Mouse (Mus musculus) ovary, adult 18-20 months (tissue): ENCODE data around the gene Myh11.

ENCODE experiments used
- DNase-seq: peaks from one replicate; pipeline ENCODE4 v3.0.0; 2022; ENCODE audit warnings: low spot score, mixed read lengths

Gene Myh11

DNA sequence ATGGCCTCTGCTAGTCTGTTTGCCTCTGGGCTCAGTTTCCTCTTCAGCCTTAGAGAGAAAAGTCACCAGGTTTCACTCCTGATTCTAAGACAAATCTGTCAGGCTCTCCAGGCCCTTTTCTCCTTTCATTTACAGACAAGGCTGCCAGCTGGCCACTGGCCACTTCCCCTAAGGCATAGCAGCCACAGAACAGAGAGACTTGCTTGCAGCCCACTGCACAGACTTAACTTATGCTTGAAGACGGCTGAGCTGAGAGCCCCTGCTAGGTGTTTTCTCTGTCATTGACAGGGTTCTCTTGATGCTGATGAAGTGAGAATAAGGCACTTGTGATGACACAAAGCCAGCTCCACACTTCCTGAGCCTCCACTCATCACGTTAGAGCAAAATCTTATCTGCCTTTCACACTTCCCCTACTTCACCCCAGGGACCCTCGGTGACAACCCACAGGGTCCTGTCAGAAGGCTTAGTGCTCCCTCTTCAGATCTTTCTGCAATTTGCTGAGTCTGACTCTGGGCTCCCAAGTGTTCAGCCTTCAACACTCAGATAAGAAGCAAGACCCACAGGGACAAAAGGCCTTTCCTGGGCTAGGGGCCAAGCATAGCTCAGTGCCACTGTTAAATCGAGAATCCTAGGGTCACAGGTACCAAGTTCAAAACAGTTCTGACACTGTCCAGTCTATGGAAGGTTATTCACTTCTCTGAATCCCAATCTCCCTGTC, 25.8 kb downstream of the Myh11 start:
- no peak for DNase-seq

DNA sequence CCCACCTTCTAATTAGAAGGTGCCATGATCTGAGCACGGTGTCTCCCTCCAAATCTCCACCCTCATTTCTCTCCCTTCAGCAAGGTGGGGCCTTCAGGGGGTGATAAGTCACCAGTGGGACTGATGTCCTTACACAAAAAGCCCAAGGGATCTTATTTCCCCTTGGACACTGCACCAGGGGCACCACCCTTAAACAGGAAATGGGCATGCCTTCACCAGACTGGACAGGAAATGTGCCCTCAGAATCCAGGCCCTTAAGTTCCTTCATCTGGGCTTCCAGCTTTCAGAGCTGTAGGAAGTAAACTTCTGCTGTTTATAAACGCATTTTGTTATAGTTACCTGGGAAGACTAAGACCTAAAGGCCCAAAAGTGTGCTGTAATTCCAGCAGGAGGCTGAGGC, 26.7 kb downstream of the Myh11 start:
- DNase-seq, result no peak

DNA sequence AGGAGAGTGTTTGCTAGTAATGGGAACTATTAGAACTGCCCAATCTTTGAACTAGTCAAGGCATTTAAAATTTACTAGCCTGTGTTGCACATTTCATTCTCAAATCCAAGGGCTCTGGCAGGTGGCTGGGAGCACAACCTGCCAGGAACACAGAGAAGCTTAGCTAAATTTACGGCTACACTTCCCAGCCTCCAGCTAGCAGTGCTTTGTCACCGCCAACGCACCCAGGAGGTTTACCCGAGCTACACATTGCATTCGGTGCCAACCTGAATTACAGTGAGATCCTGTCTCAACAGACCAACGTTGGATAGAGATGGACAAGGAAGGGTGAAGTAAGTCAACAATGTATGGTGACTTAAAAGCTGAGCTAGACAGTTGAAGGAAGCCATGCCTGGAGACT, 27.9 kb downstream of the Myh11 start:
- DNase-seq, result no peak

DNA sequence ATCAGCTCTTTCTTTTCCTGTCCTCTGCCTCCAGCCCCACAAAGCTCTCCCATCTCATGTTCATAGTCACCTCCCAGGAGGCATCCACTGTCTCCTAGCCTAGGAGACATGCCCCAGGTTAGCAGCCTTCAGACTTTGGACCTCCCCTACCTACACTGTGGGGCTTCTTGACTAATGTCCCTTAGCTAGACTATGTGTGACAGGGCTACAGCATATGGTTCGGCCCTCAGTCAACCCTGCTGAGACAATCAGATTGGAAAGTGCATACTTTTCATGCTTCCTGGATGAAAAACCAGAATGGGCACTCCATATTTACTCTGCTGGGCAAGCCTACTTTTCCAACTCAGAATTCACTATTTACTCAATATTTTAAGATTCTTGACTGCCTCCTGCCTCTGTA, 28.8 kb downstream of the Myh11 start:
- DNase-seq, result no peak

DNA sequence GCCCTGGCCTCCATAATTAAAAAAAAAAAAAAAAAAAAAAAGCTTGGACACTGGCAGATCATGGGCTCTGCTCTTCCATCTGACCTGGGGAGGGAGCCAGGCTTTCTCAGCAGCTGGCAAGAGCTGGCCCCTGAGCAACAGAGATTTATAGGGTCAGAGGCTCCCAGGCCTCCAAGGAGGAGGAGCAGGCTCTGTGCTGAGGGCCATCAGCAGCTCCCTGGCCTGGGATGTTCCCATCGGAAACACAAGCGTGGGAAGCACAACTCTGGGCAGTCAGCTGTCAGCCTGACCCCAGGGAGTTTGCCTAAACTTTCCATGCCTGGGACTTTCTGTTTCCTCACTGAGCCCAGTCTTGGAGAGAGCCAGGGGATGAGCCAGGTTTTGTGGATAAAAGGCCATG, 32.3 kb downstream of the Myh11 start:
- DNase-seq, result peak; percentile 53

DNA sequence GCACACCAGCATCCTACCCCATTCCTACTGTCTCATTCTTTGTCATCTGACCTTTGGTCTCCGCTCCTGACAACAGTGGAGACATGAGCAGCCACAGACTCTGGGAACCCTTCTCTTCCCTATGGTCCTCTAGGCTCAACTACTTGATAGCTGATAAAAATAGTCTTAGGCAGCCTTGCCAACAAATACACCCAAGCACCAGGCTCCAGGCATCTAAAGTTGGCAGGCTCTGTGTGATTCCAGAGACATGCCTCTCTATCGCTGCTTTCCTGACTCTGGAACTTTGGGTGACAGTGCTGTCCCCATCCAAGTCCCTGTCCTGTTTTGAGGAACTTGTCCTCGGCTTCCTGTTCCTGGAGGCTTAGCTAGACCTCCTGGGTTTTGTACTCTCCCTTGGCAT, 37.6 kb downstream of the Myh11 start:
- DNase-seq, result no peak

DNA sequence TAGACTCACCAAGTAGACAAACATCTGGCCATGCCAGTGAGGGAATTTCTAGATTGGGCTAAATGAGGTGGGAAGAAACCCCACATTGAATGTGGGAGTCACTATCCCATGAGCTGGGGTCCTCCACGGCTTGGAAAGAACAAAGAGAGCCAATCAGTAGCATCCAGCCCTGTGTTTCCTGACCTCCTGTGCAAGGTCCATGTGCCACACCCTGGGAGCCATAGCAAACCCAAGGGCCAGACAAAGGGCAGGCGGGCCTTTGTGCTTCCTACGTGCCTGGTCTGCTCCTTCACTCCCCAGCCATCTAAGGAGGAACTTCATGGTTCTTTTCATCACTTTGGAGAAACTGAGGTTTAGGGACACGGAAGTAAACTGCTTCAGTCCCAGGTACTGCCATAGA, 38.3 kb downstream of the Myh11 start:
- DNase-seq, result no peak

DNA sequence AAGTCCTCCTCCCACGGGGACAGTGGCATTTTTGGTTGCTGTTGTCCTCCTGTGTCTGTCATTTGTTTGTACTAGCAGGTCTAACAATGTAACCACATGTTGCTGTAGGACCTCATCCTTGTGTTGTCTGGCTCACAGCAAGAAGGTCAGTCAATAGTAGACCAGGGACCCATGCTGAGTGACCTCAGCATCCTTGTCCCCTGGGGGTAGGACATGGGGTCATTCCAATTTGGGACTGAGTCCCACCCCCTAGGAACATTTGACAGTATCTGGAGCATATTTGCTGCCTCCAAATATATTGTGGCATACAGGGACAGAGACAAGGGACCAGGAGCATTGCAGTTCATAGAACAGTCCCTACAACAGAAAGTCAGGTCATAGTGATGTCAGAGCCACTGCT, 41.3 kb downstream of the Myh11 start:
- DNase-seq, result no peak

DNA sequence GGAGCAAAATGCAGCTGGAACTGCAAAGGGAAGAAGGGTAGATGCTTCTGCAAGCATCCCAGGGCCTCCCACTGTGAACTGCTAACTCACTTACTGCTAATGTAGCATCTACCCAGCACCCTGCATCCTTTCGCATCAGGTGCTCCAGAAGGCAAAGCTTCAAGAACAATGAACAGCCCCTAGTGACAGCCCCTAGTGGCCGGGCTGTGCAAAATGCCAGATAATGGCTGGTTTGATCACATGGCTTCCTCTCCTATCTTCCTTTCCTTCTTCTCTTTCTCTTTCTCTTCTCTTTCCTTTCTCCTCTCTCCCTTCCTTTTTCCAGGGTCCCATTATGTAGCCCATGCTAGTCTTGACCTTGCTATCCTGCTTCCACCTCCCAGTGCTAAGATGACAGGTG, 48.6 kb downstream of the Myh11 start:
- no peak for DNase-seq

DNA sequence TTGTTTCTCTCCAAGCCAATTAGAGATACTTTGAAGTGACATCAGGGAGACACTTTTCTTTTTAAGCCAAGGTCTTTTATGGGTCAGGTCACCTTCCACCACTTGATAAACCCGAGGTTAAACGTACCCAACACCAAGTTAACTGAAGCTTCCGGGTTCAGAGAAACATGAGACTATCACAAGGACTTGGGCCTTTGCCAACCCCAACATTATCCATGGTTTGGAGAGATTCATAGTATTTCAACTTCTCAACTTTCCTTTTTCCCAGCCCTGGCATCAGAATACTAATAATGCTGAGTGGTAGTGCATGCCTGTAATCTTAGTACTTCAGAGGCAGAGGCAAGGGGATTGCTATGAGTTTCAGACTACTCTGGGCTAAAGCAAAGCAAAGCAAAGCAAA, 49.1 kb downstream of the Myh11 start:
- DNase-seq, result no peak

DNA sequence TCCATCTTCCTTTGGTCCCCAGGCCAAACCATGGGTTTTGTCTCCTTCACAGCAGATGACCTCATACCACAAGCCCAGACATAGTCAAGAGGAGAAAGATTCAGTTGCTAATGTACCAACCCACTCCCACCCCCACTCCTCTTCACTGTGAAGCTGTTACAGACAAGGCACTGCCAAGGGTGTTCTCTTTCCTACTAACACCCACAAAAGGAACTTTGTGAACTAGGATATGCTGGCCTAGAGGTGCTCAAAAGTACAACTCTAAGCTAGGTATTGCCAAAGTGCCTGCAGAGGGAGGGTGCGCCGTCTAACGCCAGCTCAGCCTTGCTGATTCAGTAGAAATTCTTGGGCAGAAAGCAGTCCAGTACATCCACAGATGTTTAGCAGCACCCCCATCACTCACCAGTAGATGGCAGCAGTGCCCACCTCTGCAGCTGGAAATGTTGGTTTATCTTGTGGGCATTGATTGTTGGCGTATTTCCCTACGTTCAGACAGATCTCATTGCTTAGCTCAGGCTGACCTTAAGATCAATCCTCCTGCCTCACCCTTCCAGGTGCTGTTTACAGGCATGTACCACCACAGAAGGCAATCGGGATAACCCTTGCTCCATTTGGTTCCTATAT, 54.0 kb downstream of the Myh11 start:
- DNase-seq, result peak; percentile 54

DNA sequence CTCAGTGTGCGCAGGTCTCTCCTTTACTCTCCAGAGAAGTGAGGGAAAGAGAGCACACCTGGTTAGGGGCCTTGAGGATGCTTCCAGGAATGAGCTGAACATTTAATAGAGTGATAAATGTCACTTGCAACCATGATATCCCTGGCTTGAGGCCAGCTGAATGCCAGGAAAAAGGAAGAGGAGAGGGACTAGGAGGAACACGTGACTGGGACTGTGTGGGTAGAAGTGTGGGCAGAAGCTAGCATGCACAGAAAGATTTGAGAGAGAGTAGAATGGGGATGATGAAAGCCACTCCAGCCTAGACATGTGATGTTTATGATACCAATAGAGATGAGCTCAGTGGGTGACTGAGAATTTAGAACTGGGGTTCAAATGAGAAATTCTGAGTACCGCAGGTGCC, 76.0 kb downstream of the Myh11 start:
- no peak for DNase-seq

DNA sequence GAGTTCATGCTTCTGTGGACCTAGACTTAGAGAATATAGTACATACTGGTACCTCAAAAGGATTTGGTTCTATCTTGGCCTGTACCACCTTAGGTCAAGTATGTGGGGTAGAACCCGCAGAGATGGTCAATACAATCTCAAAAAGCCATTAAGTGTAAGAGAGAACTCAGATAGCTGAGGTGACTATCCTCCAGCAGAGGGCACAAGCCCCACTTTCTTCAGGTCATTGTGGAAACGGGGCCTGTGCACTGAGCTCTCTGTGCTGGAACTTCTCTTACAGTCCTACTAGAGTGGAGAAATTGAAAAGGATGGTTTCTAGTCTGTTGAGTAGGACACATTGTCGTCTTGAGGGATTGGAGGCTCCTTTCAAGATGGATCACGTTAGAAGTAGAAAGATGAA, 92.4 kb downstream of the Myh11 start:
- no peak for DNase-seq

DNA sequence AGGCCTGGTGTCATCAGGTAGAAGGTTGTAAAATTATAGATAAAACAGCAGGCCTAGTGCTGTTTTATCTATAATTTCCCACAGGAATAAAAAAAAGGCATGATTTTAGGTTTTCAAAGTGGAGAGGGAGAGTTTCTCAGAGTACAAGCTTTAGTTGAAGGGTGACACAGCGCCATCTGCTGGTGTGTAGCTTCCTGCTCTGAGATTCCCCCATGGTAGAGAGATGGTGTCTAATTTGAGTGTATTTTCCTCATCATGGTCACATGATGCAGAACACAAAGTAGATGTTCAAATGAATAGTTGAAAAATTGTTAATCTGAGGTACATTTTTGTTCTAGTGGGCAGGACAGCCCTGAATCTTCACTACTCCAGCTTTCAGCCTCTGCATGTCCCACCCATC, 95.7 kb downstream of the Myh11 start:
- DNase-seq, result no peak

DNA sequence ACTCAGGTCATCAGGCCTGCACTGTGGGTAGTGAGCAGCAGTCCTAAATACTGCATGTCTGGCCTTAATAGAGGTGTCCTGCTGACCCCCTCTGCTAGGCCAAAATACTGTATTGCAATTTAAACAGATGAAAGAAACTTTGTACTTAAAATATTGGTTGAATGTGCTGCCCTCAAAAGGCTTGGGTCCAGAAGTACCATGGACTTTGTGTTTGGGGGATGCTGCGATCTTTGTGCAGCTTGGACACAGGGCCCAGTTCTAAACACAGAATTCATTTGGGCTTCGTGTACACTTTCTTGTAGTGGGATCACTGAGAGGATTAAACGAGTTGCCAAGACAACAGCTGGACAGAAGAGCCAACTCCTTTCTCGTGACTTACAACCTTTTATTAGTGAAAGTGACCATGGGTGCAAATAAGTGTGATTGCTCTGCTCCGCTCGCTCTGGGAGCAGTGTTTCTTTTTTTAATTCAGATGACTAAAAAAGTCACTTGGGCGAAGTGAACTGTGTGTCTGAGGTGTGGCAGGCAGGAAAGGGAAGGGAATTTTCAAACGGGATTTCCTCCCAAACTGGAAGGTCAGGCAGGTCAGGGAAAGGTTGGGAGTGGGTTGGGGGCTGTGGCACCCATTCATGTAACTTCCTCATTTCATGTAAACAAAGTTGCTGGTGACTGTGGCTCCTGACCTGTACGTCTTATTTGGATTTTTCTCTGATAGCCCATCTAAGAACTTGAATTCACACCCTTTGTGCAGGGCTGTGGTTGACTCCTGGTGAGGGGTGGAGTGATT, 96.8 kb downstream of the Myh11 start:
- no peak for DNase-seq

DNA sequence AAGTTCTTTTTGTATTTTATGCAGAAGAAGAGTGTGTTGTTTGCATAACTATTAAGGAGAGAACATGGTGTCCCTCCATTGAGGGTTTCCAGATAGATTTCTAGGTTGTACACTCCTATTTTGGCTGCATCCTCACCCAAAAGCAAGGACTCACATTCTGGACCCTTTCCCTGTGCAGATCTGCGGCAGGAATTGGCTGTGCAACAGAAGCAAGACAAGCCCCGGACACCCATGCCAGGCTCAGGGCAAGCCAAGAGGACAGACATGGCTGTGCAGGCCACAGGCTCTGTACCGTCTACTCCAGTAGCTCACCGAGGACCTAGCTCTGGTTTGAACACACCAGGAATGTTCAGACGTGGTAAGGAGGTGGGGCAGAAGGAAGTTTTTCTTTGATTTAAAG, 105.7 kb downstream of the Myh11 start:
- DNase-seq, result no peak

DNA sequence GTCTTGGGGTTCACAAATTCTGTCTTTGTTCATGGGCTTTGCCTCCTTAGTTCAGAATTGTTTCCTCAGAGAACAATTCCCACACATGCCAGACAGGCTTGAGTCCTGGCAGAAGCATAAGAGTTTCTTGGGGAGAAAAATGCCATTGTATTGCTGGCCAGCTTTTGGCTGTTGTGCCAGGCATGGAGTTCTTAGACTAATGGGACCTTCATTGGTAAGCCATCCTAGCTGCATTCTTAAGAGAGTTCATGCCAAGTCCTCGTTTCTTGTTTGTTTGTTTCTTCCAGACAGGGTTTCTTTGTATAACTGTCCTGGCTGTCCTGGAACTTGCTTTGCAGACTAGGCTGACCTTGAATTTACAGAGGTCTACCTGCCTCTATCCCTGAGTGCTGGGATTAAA, 107.3 kb downstream of the Myh11 start:
- DNase-seq, result no peak

DNA sequence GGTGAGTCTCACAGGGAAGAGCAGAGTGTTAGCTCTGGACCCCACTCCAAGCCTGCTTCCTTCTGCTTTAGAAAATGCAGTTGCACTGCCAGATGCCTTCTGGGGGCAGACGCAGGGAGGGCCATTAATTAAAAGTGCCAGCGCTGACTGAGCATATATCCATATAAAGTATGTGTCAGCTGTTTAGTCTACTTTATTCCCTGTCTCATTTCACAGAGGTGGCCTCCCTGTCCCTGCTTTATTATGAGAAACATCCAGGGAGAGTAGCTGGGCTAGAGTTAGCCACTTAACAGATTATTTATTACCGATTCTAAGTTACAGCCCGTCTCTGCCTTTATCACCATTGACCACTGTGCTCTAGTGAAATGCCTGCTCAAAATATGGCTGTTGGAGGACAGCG, 108.8 kb downstream of the Myh11 start:
- no peak for DNase-seq

DNA sequence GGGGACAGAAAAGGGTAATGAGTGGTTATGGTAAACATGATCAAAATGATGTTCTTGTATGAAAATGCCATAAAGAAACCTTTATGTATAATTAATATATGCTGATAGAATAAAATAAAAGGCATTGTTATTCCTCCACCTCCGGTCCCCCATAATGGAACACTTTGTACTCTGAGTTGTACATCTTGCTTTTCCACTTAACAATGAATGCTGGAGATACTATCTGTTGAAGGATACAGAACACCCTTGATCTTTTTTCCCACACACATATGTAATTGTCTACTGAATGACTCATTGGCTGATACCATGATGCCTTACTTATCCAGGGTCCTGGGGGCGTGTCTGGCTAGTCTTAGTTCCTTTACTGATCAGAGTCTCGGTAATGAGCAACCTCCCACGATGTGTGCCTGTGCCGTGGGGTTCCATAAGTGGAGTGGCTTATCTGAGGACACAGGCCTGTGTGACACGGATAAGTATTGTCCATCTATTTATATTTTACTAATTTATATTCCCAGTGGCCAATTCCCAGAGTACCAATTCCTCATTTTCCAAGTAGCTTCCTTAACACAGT, 110.9 kb downstream of the Myh11 start:
- DNase-seq, result no peak

DNA sequence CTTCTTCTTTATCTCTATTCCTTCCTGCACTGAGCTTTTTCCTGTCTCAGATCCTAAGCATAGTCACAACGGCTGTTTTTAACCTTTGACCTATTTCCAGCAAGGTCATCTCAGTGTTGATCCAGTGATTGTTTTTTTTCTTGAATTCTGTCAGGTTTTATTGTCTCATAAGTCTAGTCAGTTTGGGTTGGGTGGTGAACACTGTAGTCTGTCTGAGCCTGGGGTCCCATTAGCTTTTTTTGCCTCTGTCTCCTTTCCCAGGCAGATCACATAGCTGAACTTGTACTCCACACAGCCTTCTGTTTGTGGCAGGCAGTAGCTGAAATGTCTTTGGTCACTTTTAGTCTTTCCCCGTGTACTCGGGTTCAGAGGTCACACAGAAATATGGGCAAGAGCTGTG, 113.1 kb downstream of the Myh11 start:
- no peak for DNase-seq

DNA sequence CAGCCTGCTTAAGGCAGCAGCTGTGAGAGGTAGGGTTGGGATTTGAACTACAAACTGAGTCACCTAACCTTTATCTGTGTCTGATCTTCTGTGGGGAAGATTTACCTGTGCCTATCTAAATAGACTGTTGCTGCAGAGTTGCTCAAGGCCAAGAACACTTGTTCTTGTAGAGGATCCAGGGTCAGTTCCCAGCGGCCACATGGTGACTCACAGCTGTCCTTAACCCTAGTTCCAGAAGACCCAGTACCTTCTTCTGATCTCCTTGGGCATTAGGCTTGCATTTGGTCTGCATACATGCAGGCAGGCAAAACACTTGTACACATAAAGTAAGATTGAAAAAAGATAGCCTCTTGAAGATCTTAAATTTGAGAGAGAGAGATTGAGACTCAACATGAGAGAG, 121.5 kb downstream of the Myh11 start:
- no peak for DNase-seq

DNA sequence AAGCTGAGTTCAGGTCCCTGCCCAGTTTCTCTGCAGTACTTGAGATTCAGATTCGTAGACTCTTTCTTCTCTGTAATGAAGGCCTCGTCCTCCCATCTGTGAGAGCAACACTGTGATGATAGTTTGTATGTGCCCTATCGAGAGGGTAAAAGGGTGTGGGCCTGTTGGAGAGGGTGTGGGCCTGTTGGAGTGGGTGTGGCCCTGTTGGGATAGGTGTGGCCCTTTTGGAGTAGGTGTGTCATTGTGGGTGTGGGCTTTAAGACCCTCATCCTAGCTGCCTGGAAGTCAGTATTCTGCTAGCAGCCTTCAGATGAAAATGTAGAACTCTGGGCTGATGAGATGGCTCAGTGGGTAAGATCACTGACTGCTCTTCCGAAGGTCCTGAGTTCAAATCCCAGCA, 124.7 kb downstream of the Myh11 start:
- DNase-seq, result no peak

DNA sequence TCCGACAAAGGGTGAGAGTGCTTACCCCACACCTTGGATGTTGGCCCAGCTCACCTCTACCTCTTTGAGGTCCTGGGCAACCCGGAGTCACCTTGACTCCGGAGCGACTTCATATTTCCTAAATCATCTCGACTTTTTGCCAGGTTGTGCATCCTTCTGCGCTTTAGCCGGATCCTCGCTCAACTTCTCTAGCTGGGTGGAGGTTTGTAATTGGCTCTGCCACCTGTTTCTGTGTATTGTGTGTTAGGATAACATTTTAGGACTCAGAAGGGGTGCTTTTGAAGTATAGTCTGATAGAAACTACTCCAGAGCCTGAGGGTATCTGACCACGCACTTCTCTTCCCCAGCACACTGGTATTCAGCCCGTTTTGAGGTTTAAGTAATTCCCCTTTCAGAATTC, 127.4 kb downstream of the Myh11 start:
- no peak for DNase-seq
